Mouse (Mus musculus) layer of hippocampus, adult 9-10 months (tissue): Measurements from ENCODE around the gene Mrtfa.

ENCODE experiments used
- DNase-seq: peaks from one replicate; pipeline ENCODE4 v3.0.0; 2022; ENCODE audit warnings: low spot score

Gene Mrtfa

DNA sequence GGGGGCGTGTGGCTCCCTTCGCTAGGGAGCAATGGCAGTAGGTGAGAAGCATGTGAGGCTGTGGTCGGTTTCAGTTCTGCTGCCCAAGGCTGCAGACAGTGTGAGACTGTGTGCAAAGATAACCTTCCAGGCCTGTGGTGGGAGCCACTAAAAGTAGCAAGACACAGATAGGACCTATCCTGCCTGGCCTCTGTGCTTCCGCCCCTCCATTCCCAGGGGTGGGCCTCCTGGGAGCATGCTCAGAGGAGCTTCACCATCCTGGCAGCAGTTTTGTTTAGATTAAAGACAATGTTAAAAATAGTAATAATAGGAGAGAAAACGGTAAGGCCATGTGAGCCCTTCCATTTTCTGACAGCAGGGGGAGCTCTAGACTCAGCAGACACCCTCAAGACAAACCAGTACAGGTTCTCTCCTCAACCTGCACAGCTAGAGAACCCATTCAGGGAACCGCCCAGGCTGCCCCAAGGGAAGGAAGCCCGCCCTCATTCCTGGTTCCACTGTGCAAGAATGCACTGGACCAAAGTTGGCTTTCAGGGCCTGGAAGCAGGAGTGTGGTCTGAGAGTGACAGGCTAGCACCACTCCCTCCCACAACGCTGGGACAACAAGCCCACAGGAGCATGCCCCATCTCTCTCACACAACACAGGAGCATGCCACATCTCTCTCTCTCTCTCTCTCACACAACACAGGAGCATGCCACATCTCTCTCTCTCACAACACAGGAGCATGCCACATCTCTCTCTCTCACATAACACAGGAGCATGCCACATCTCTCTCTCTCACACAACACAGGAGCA lies 163.0 kb downstream of the Mrtfa start:
- DNase-seq: peak; percentile 83

GRCm38 (mm10) chr15:81026901-81027300 lies 163.7 kb downstream of the Mrtfa start:
- no peak for DNase-seq

DNA sequence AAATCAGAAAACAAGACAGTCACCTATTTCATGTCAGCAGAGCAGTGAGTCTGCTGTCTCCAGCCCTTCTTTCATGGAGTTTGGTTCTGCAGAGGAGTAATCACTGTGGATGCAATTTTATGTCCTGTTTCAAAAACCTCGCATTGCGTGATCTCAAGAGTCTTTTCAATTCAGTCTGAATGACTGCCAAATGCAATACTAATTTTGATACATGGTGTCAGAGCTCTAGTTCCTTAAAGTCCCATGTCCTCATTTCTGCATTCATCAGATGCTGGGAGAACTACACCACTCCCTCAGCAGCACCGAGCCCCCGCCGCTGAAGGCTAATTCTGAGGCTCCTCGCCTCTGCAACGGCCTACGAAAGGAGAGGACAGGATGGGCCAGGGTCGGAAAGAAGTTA lies 166.7 kb downstream of the Mrtfa start:
- no peak for DNase-seq

DNA sequence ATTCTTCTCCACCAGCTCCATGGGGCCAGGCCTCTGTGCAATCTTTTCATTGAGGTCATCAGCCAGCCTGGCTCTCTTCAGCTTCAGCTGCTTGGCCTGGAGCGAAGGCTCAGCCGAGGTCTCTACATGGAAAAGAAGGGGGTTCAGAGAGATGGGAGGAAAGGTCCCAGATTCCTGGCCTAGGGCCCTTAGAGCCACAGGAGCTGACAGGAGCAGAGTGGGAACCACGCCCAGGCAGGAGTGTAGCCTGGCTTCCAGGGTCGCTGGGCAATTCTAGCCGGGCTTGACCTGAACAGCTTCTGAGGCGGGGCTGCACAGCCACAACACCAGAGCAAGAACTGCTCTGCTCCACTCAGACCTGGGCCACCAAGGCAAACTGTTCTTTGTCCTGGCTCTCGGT lies 168.1 kb downstream of the Mrtfa start:
- no peak for DNase-seq

DNA sequence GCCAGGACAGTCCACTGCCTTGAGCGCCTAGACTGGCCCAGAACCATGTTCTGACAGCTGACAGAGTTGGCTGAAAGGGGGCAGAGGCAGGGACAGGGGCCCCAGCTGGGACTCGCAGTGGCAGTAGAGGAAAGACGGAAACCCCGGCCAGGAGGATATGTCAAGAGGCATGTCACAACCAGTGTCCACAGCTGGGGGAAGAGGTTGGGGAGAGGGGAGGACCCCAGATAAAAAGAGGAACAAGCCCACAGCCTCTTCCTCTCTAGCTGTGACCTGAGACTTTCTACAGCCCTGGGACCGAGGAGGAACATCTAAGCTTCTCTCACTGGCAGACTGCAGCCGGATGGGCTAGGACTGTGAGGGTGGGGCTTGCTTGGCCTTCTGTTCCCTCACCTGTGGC lies 169.2 kb downstream of the Mrtfa start:
- no peak for DNase-seq

DNA sequence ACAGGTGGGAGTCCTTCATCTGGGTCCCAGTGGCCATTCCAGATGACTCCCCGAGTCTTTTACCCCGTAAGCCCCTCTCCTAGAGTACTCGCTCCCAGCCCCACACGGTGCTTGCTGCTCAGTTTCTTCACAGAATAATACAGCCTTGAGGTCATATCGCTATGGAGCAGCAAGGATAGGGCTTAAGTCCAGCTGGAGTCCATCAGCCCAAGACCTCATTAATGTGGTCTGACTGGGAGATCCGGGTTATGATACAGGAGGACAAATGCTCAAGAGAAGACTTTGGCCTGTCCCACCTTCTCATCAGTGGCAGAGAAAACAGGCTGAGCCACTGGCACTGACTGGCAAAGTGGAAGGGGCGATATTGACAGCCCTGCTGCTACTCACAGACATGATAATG lies 173.2 kb downstream of the Mrtfa start:
- no peak for DNase-seq

DNA sequence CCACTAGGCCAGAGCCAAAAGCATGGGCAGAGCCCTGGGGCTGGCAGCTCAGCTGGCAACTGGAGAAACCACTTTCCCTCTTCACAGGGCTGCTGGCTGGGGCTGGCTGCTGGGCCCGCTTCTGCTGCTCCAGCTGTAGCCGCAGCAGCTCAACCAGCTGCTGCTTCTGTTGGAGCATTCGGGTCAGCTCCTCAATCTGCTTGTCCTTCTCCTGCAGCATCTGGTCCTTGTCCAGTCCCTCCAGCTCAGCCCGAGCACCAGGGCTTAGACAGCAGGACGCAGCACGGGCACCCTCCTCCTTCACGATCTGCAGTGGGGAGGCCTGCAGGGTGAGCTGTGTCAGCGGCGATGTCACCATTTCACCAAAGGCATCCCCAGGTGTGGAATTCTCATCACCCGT lies 174.1 kb downstream of the Mrtfa start:
- DNase-seq: no peak

DNA sequence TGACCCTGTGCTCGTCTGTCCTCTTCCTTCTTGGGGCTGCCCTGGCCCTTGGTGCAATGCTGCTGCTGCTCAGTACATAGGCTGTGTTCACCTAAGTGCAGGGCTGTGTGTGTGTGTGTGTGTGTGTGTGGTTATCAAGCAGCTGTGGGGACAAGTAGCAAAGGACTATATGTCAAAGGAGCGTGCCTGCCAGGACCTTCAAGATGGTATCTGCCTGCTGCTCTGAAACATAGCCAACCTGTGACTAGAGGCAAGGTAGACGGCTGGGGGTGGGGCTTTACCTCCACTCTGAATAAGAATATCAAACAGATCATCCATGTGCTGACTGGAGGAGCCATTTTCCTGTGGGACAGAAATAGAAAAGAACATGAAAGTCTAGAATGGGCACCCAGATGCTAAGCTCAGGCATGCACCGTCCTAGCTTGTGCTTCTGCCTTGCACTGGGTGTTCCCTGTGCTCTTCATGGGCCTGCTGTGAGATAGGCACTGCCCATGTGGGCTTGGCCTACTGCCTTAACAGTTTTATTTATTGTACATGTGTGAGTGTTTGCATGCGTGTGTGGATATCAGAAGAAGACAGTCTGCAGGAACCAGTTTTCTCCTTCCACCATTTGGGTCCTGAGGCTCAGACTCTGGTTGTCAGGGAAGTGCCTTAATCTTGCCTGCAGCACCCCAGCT lies 175.4 kb downstream of the Mrtfa start:
- no peak for DNase-seq

DNA sequence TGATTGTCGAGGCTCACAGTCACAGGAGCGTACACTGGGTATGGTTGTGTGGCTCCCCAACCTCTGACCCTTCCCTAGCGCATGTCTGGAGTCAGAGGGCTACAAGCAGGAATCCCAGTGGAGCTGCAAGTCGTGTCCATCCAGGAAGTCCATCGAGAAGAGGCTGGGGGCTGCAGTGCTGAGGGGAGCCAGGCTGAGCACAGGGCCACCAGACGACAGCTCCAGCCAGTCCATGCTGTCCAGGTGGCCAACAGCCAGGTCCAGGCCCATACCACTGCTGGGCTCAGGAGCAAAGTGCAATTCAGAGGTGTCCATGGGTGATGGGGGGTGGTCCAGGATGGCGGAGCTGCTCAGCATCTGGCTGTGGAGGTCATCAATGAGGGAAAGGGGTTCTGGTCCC lies 177.4 kb downstream of the Mrtfa start:
- no peak for DNase-seq

- DNase-seq: no peak
These were observed 178.2 kb downstream of the Mrtfa start for GRCm38 (mm10) chr15:81012359-81012758.

DNA sequence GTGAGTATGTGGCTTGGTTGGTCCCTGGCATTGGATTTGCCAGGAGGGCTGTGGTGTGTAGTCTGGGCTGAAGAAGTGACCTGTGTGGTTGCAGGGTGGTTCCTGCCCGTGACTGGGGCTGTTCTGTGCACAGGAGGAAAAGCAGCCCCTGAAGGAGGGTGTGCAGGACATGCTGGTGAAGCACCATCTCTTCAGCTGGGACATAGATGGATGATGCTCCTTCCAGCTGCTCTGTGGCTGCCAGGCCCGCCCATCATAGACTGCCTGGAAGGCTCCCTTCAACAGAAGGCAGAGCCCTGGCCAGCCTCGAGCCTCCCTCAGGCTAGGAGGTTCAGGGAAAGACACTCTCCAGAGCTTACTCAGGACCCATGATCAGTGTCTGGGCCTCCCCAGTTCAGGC lies 179.0 kb downstream of the Mrtfa start:
- no peak for DNase-seq

GRCm38 (mm10) chr15:81010114-81010513 lies 180.4 kb downstream of the Mrtfa start:
- no peak for DNase-seq

DNA sequence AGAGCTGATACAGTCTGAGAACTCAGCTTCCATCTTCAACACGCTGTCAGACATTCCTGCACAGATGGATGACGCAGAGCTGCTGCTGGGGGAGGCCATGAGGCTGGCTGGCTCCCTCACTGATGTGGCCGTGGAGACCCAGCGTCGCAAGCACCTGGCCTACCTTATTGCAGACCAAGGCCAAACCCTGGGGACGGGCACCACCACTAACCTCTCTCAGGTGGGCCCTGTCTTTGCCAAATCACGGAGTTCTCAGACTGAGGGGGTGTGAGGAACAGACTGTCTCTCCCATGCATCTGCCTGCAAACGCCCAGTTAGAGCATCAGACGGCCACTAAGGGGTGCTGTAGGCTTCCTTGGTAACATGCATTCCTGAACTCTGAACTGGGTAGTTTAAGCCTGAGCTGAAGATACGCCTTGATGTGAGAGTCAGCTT lies 181.9 kb downstream of the Mrtfa start:
- DNase-seq: no peak

DNA sequence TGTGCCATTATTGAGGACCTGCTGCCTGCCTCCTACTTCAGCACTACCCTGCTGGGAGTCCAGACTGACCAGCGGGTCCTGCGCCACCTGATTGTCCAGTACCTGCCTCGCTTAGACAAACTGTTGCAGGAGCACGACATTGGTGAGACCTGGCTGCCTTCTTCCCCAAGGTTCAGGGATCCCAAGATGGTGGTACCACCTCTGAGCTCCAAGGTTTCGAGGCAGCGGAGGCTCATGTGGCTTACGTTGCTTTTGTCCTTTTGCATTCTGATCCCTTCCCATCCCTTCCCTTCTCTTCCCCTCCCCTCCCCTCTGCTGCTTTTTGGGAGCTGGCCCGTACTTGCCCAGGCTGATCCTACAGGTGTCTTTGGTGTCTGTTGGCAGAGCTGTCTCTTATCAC lies 182.7 kb downstream of the Mrtfa start:
- no peak for DNase-seq

GRCm38 (mm10) chr15:81007339-81007738 lies 183.2 kb downstream of the Mrtfa start:
- DNase-seq: no peak

GRCm38 (mm10) chr15:81006127-81006735 lies 184.3 kb downstream of the Mrtfa start:
- DNase-seq: no peak

- no peak for DNase-seq
These were observed 190.0 kb downstream of the Mrtfa start for GRCm38 (mm10) chr15:81000419-81001138.

- no peak for DNase-seq
These were observed 193.5 kb downstream of the Mrtfa start for GRCm38 (mm10) chr15:80997077-80997476.

DNA sequence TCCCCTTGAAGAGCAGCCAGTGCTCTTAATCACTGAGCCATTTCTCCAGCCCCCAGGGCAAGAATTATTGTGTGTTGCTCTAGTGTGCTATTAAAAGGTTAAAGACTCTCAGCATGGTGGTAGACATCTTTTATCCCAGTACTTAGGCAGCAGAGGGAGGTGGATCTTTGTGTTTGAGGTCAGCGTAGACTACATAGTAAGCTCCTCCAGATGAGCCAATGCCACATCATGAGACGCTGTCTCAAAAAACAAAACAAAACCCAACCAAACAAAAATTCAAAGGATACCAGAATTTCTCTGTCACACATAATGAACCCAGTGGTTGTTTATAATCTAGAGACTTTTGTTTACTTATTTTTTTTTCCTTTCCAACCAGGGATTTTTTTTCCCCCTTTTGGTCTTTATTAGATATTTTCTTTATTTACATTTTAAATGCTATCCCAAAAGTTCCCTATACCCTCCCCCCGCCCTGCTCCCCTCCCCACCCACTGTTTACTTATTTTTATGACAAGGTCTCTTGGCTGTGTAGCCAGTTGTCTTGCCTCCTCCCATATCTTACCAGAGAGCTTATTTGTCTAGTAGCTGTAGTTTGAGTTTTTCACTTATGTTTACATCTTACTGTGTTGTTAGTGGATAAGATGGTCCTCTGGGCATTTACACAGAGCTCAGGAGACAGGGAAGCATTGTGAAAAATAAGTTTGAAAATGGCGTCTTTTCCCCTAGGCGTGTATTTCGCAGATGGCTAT lies 194.3 kb downstream of the Mrtfa start:
- no peak for DNase-seq

DNA sequence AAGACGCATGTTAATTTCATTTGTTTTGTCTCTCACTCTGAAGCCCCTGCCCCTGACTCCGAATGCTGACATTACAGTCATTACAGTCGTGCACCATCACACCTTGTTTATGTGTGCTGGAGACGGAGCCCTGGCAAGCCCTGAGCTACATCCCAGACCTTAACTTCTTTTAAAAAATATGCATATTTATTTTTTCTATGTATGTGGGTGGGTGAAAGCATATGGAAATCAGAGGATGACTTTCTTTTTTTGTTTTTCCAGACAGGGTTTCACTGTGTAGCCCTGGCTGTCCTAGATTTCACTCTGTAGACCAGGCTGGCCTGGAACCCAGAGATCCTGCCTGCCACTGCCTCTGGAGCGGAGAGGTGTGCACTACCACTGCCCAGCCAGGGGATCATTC lies 195.6 kb downstream of the Mrtfa start:
- no peak for DNase-seq

GRCm38 (mm10) chr15:80989712-80990111 lies 200.8 kb downstream of the Mrtfa start:
- no peak for DNase-seq

GRCm38 (mm10) chr15:80988331-80988730 lies 202.2 kb downstream of the Mrtfa start:
- DNase-seq: no peak
